Mouse (Mus musculus) macrophage (primary cell): Measurements from ENCODE around the gene Epo. TPM values are rescaled to one million over a fixed set of nuclear protein-coding genes. Genes with fewer than 3 reads are reported as not detected.

Experiments used
- H3K27ac ChIP-seq: fragments of 350-480 bp; formaldehyde crosslinking; 2 replicates; pipeline ENCODE4 v1.9.0; 2021
- H3K36me3 ChIP-seq: fragments of 350-480 bp; formaldehyde crosslinking; 2 replicates; pipeline ENCODE4 v1.9.0; 2021; ENCODE audit errors: inconsistent target
- H3K4me3 ChIP-seq: fragments of 350-480 bp; formaldehyde crosslinking; 2 replicates; pipeline ENCODE4 v1.9.0; 2021; ENCODE audit errors: inconsistent target
- H3K79me2 ChIP-seq: fragments of 350-480 bp; formaldehyde crosslinking; 2 replicates; pipeline ENCODE4 v1.9.0; 2021; ENCODE audit errors: inconsistent target
- WGBS: methylation state at CpG from one replicate; pipeline ENCODE4 v1.1.7; 2026; ENCODE audit warnings: inconsistent platforms; ENCODE audit not compliant: missing documents; 5-methylcytosine and 5-hydroxymethylcytosine counted together
- polyA plus RNA-seq: library from polyadenylated mRNA; stranded (reverse); fragments of 250-400 nt; gene quantifications from 3 replicates; pipeline ENCODE4 v1.2.4, GENCODE M21; 2018; ENCODE audit warnings: inconsistent platforms

The Epo gene
- polyA plus RNA-seq, 1 experiment from 2014 or later: not detected

- no peak overlapping the region for H3K4me3 ChIP-seq
- no peaks in the 10 kb centered on the region for H3K36me3 ChIP-seq
- H3K27ac ChIP-seq: peak overlapping the region; percentile 46; the same call in 1 of the 2 replicates
- 39% methylated on average over 11 of the region's 11 CpGs for WGBS
- no peaks in the 10 kb centered on the region for H3K79me2 ChIP-seq
These were observed 92.7 kb downstream of the Epo start for GRCm38 (mm10) chr5:137440216-137440855.

DNA sequence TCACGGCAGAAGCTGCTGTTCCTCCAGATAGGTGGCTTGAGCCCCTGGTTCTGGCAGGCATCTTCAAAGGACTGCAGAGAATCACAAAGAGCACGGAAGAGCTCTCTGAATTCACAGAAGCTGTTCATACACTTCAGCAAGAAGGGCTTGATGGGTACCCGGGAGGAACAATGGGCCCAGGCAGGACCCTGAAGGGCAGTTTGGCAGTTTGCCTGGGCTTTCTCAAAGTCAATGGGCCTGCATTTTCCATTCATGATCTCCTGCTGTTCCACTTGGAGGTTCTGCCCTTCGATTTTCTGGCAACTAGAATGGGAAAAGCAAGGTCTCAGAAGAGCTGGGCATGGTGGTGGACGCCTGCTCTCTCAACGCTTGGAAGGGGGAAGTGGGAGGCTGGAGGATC, 99.2 kb downstream of the Epo start:
- H3K4me3 ChIP-seq: no peak overlapping the region
- H3K27ac ChIP-seq: no peak overlapping the region
- no peaks in the 10 kb centered on the region for H3K79me2 ChIP-seq
- H3K36me3 ChIP-seq: no peaks in the 10 kb centered on the region
- WGBS: 41% methylated on average over 6 of the region's 6 CpGs

Other genes starting within 250 kb of the Epo start
- gene Ache, start 245.7 kb downstream of the Epo start, polyA plus RNA-seq: 0.11 to 0.14 TPM in 2 of 3 replicates, not detected in the other
- gene Ufsp1, start 238.6 kb downstream of the Epo start, polyA plus RNA-seq: 1.2 to 3.2 TPM (median 1.6 TPM) in 3 replicates
- gene Srrt, start 225.6 kb downstream of the Epo start, polyA plus RNA-seq: 79.3 to 119 TPM (median 83.4 TPM) in 3 replicates
- 1.0 to 2.2 TPM (median 1.2 TPM) in 3 replicates for gene Trip6, start 218.8 kb downstream of the Epo start, polyA plus RNA-seq
- gene Slc12a9, start 199.6 kb downstream of the Epo start, polyA plus RNA-seq: 6.9 to 28.0 TPM (median 11.2 TPM) in 3 replicates
- gene Ephb4, start 183.1 kb downstream of the Epo start, polyA plus RNA-seq: not detected in 3 replicates
- 0.01 to 0.05 TPM in 2 of 3 replicates, not detected in the other for gene Zan, start 56.2 kb downstream of the Epo start, polyA plus RNA-seq
- gene Pop7, start 30.7 kb downstream of the Epo start, polyA plus RNA-seq: 7.6 to 26.0 TPM (median 19.4 TPM) in 3 replicates
- 8.7 to 17.9 TPM (median 11.5 TPM) in 3 replicates for gene Gigyf1, start 14.7 kb downstream of the Epo start, polyA plus RNA-seq
- gene Gnb2, start 268 bp upstream of the Epo start, polyA plus RNA-seq: 139 to 347 TPM (median 316 TPM) in 3 replicates
- gene Actl6b, start 20.3 kb upstream of the Epo start, polyA plus RNA-seq: not detected in 3 replicates
- 0.14 to 0.17 TPM in 2 of 3 replicates, not detected in the other for gene Tfr2, start 36.6 kb upstream of the Epo start, polyA plus RNA-seq
- 35.3 to 72.3 TPM (median 54.2 TPM) in 3 replicates for gene Mospd3, start 67.8 kb upstream of the Epo start, polyA plus RNA-seq
- 0.41 to 0.44 TPM in 2 of 3 replicates, not detected in the other for gene Pcolce, start 80.5 kb upstream of the Epo start, polyA plus RNA-seq
- 0.09 TPM in 1 of 3 replicates, not detected in the others for gene Fbxo24, start 95.8 kb upstream of the Epo start, polyA plus RNA-seq
- gene Lrch4, start 95.9 kb upstream of the Epo start, polyA plus RNA-seq: 51.6 to 108 TPM (median 60.3 TPM) in 3 replicates
- gene Gm20605, start 95.9 kb upstream of the Epo start, polyA plus RNA-seq: 4.9 to 17.8 TPM (median 5.5 TPM) in 3 replicates
- gene Sap25, start 108.1 kb upstream of the Epo start, polyA plus RNA-seq: 5.2 to 25.3 TPM (median 10.5 TPM) in 3 replicates
- 0.09 TPM in 1 of 3 replicates, not detected in the others for gene Irs3, start 112.5 kb upstream of the Epo start, polyA plus RNA-seq
- 12.1 to 28.4 TPM (median 17.8 TPM) in 3 replicates for gene Agfg2, start 151.5 kb upstream of the Epo start, polyA plus RNA-seq
- gene Nyap1, start 208.4 kb upstream of the Epo start, polyA plus RNA-seq: 0.07 to 0.23 TPM (median 0.21 TPM) in 3 replicates
- 84.4 to 112 TPM (median 101 TPM) in 3 replicates for gene Tsc22d4, start 212.5 kb upstream of the Epo start, polyA plus RNA-seq
- gene Ppp1r35, start 245.6 kb upstream of the Epo start, polyA plus RNA-seq: 2.7 to 25.9 TPM (median 20.7 TPM) in 3 replicates